Comparison of ENCODE assay signal across 11 mouse cellular contexts in the genomic region with DNA sequence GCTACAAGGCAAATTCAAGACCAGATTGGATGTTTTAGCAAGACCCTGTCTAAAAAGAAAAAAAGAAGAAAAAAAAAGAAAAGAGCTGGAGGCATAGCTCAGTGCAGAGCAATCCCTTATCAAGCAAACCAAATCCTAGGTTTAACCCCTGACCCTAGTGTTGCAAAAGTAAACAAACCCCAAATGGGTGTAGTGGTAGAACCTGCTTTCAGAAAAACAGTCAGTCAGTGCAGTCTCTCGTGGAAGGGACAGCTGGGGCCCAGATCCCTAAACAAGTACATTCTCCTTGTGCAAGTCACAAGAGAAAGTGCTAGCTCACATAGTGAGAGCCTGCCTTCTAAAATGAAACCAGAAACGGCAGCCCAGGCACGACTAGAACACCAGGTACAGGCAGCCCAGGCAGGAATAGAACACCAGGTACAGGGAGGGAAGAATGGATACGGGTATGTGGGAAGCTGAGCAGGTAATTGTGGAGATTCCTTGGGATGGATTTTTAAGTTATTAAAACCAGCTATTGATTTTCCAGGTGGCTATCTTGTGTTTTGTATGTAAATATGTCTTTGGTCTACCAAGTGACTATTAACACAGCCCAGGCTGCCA. TPM values are rescaled to one million over a fixed set of nuclear protein-coding genes. Genes with fewer than 3 reads are reported as not detected.
DNase-seq lines count a peak whose midpoint lies in the region; ATAC-seq lines count a peak whose summit lies in the region.
"Had no signal": no experiment of that assay in that cellular context is flagged by ENCODE, and none has a peak within 500 bp of the region (broad histone marks: within the 10 kb centered on the region; RNA-seq: fewer than 3 reads in every experiment).

No protein-coding gene starts in this region.

- no peaks in the 10 kb centered on the region for H3K9me3 ChIP-seq in liver, embryonic 12.5 days (replicated peaks)
- no peaks in the 10 kb centered on the region for H3K9me3 ChIP-seq in midbrain, embryonic 14.5 days (ENCODE audit: control insufficient read depth, low read length)
- H3K9me3 ChIP-seq: limb, embryonic 13.5 days had no signal

- peak; percentile 27 for DNase-seq in gastrocnemius, postnatal 14 days
- DNase-seq in gastrocnemius, adult 8-10 months (ENCODE audit: low spot score in 2 of 2): no peak
- DNase-seq in right cerebral cortex, postnatal 14 days: peak; percentile 22
- DNase-seq in right cerebral cortex, adult 18-20 months: no peak
- peak; percentile 36 for DNase-seq in urinary bladder, adult 2 months (ENCODE audit: low spot score)
- no peak for DNase-seq in retina, embryonic 14.5 days (ENCODE audit: low spot score)
- no peak for DNase-seq in midbrain, embryonic 14.5 days

- H3K9ac ChIP-seq in liver, embryonic 12.5 days: no peak overlapping the region
- no peak overlapping the region for H3K9ac ChIP-seq in midbrain, embryonic 14.5 days (replicated peaks; ENCODE audit: low read length)
- H3K9ac ChIP-seq: limb, embryonic 13.5 days had no signal

- peak overlapping the region; percentile 19; the same call in 1 of the 2 replicates for H3K4me2 ChIP-seq in liver, embryonic 12.5 days
- no peak overlapping the region for H3K4me2 ChIP-seq in midbrain, embryonic 14.5 days (ENCODE audit: low read length)
- H3K4me2 ChIP-seq: limb, embryonic 13.5 days had no signal

- H3K27me3 ChIP-seq in liver, embryonic 12.5 days (replicated peaks): peaks cover 5% of the 10 kb centered on the region; the same call in 1 of the 2 replicates
- no peaks in the 10 kb centered on the region for H3K27me3 ChIP-seq in midbrain, embryonic 14.5 days (ENCODE audit: control insufficient read depth, insufficient read depth, low read length)
- H3K27me3 ChIP-seq: limb, embryonic 13.5 days had no signal

- 0 out of 2 replicates have a peak overlapping the region, but pooled peaks have one; percentile 37 for H3K27ac ChIP-seq in liver, embryonic 12.5 days
- H3K27ac ChIP-seq in midbrain, embryonic 14.5 days (replicated peaks; ENCODE audit: low read depth, low read length): no peak overlapping the region
- H3K27ac ChIP-seq: limb, embryonic 13.5 days had no signal

- no peaks in the 10 kb centered on the region for H3K36me3 ChIP-seq in liver, embryonic 12.5 days
- H3K36me3 ChIP-seq in midbrain, embryonic 14.5 days (ENCODE audit: control insufficient read depth, insufficient read depth, low read length): no peaks in the 10 kb centered on the region
- H3K36me3 ChIP-seq: limb, embryonic 13.5 days had no signal

- H3K4me1 ChIP-seq in liver, embryonic 12.5 days: peaks cover 31% of the 10 kb centered on the region
- H3K4me1 ChIP-seq in midbrain, embryonic 14.5 days (ENCODE audit: control insufficient read depth, insufficient read depth, low read length): no peaks in the 10 kb centered on the region
- H3K4me1 ChIP-seq: limb, embryonic 13.5 days had no signal

- intact Hi-C loops in gastrocnemius, postnatal 14 days (cut with DNase I; ENCODE audit: low total_unique reads): loop anchor here (5.0 kb wide), 1 partner anchor 50 kb away; no protein-coding TSS in a partner anchor

- 44% methylated on average over 4 of the region's 4 CpGs for WGBS in liver, embryonic 12.5 days (ENCODE audit: insufficient replicate concordance)
- WGBS in midbrain, embryonic 14.5 days: 65% methylated on average over 4 of the region's 4 CpGs

- ATAC-seq in liver, embryonic 12.5 days: 0 out of 2 replicates have a peak, but pooled peaks have one; percentile 27
- ATAC-seq in midbrain, embryonic 14.5 days (ENCODE audit: low FRiP score, low TSS enrichment): no peak

- no peak overlapping the region for H3K4me3 ChIP-seq in liver, embryonic 12.5 days
- H3K4me3 ChIP-seq in midbrain, embryonic 14.5 days (replicated peaks; ENCODE audit: low read depth, low read length): no peak overlapping the region
- H3K4me3 ChIP-seq: limb, embryonic 13.5 days had no signal

RNA-seq across cellular contexts. Expression of a gene that starts 13.6 kb away (rescaled TPM):
- not detected for total RNA-seq in gastrocnemius, postnatal 14 days (2021)
- total RNA-seq in gastrocnemius, adult 8-10 months (2022): not detected
- not detected in 2 replicates for polyA plus RNA-seq in liver, embryonic 12.5 days (2016; fragmentation: Nextera tagmentation; extraction: Ambion mirVana)
- polyA plus RNA-seq in urinary bladder, adult 2 months (2012; rRNA removed): not detected in 2 replicates
- polyA plus RNA-seq in midbrain, embryonic 14.5 days (2014; fragmentation: Nextera tagmentation; extraction: Ambion mirVana): not detected in 2 replicates
- total RNA-seq: heart, postnatal 36 days had no signal
- polyA plus RNA-seq: frontal cortex, adult 2 months; limb, embryonic 13.5 days had no signal

RNA-seq across cellular contexts. Expression of a gene that starts 25.4 kb away (rescaled TPM):
- under 1 TPM; 0.39 to 0.40 TPM for total RNA-seq in gastrocnemius, postnatal 14 days (2021)
- not detected for total RNA-seq in gastrocnemius, adult 8-10 months (2022)
- polyA plus RNA-seq in liver, embryonic 12.5 days (2016; fragmentation: Nextera tagmentation; extraction: Ambion mirVana): 12.6 TPM in 2 replicates
- 181 and 198 TPM in 2 replicates for polyA plus RNA-seq in urinary bladder, adult 2 months (2012; rRNA removed)
- polyA plus RNA-seq in midbrain, embryonic 14.5 days (2014; fragmentation: Nextera tagmentation; extraction: Ambion mirVana): not detected in 2 replicates
- polyA plus RNA-seq: frontal cortex, adult 2 months had no signal

Comparison
In these comparisons a context has a peak if more than half of its experiments do, and no peak if none do; other contexts are left out.
1. DNase-seq: peak in gastrocnemius, postnatal 14 days (single experiment), right cerebral cortex, postnatal 14 days (single experiment) and urinary bladder, adult 2 months (single experiment); none in gastrocnemius, adult 8-10 months (0 of 2), right cerebral cortex, adult 18-20 months (single experiment), retina, embryonic 14.5 days (single experiment) and midbrain, embryonic 14.5 days (single experiment).
2. RNA of a gene that starts 25.4 kb away (polyA plus RNA-seq): 181 to 198 TPM in urinary bladder, adult 2 months and 12.6 TPM in liver, embryonic 12.5 days; not detected in midbrain, embryonic 14.5 days; every median in the first group is over 10 times any median in the second.